Mouse (Mus musculus) cerebellum, adult 18-20 months (tissue): ENCODE data around the gene Rccd1.

Source experiments
- DNase-seq, 2 experiments: peaks; one replicate each; pipeline ENCODE4 v3.0.0; 2021

The Rccd1 gene

DNA sequence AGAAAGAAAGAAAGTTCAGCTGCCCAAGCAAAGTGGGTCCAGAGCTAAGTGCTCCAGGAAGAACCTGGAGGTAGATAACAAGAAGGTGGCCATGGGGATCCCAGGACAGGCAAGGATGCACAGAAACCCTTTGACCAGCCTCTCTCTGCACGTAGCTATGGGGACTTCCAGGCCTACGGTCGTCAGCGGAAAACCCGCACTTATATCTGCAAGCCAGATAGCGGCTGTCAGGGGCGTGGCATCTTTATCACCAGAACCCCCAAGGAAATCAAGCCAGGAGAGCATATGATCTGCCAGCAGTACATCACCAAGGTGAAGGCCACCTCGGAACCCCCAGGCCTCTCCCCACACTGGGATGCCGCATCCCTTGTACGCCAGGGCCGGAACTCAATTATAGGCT, 71.4 kb downstream of the Rccd1 start:
- DNase-seq = no peak

DNA sequence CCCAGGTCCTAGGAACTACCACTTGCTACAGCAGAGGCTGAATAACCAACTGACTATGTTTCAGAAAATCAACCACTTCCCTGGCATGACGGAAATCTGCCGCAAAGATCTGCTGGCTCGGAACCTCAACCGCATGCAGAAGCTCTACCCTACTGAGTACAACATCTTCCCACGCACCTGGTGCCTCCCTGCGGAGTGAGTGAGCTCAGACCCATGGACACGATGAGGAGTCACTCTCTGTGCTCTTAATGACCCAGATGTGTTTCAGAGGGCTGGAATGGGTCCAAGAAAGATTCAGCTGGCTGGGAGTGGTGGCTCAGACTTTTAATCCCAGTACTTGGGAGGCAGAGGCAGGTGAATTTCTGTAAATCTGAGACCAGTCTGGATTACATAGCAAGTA, 71.8 kb downstream of the Rccd1 start:
- no peak for DNase-seq

DNA sequence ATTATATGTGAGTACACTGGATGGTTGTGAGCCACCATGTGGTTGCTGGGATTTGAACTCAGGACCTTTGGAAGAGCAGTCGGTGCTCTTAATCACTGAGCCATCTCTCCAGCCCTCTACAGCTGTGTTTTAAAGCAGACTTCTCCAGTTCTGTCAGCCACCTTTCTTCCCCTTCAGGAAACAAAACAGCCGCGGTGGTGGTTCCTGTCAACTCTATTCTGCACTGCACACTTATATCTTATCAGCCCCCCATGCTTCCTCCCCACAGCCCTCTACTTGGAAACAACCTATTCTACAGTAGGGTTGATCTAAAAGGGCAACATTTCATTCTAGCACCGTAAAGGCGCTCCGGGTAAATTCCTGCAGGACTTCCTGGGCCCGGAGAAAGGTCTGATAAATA, 77.4 kb downstream of the Rccd1 start:
- no peak for DNase-seq

GRCm38 (mm10) chr7:80246148-80246721, 78.0 kb downstream of the Rccd1 start, which contains the start of gene Ttll13:
Gene Ttll13 (plus strand): TSS chr7:80246376.
- peak; percentile 96 to 98 for DNase-seq

DNA sequence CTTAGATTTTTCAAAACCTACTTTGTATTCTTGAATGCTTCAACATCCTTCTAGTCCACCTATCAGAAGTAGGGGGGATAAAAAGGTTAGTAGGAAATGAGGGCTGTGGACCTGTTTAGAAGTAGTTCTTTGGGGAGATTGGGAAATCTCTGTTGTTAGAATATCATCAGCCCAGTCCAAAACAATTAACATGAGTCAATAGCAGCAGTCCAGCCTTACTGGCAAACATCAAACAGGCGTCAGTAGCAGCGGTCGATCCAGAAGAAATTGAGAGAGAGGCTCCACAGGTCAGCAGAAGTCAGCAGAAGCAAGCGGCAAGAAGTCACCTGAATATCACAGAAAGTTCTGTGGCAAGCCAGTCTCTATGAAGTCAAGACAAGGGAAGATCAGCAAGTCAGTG, 79.4 kb downstream of the Rccd1 start:
- no peak for DNase-seq
